Mouse (Mus musculus) myocyte (in vitro differentiated cells): ENCODE measurements around the gene Gramd2.

Experiments
- POLR2A ChIP-seq: IDR thresholded peaks from one replicate; pipeline ENCODE4 v1.6.1; 2011; ENCODE audit warnings: low read depth, mild to moderate bottlenecking, control low read depth, moderate library complexity; ENCODE audit not compliant: insufficient read length
- POLR2AphosphoS2 ChIP-seq: IDR thresholded peaks from one replicate; pipeline ENCODE4 v1.6.1; 2011; ENCODE audit warnings: low read depth, control low read depth; ENCODE audit not compliant: insufficient read length
- TCF12 ChIP-seq: IDR thresholded peaks from one replicate; pipeline ENCODE4 v1.6.1; 2011; ENCODE audit warnings: mild to moderate bottlenecking, control low read depth; ENCODE audit not compliant: poor library complexity, insufficient read depth, severe bottlenecking
- TCF3 ChIP-seq: IDR thresholded peaks from one replicate; pipeline ENCODE4 v1.6.1; 2011; ENCODE audit warnings: low read depth, control low read depth; ENCODE audit not compliant: insufficient read length
- USF1 ChIP-seq: IDR thresholded peaks from one replicate; pipeline ENCODE4 v1.6.1; 2011; ENCODE audit warnings: low read depth, mild to moderate bottlenecking, control low read depth, moderate library complexity

GRCm38 (mm10) chr9:59666016-59666415 is 13.9 kb upstream of the Gramd2 start:
- TF ChIP-seq POLR2AphosphoS2 (no peak), TCF3 (no peak), POLR2A (no peak), USF1 (no peak), TCF12 (no peak)
